Mouse (Mus musculus): Measurements from ENCODE around the gene Tspear. TPM values are rescaled to one million over a fixed set of nuclear protein-coding genes. Genes with fewer than 3 reads are reported as not detected.

Gene Tspear
- total RNA-seq, 2 experiments from 2014 or later, result 4.1 to 4.3 TPM

GRCm38 (mm10) chr10:77852559-77852958 lies 166.2 kb downstream of the Tspear start, which contains the start of gene Gm10318:
Gene Gm10318 (plus strand): TSS chr10:77852859.

GRCm38 (mm10) chr10:77861675-77862074 lies 175.3 kb downstream of the Tspear start, which contains the start of gene Gm3285:
Gene Gm3285 (plus strand): TSS chr10:77861975.

GRCm38 (mm10) chr10:77902211-77902893 lies 216.0 kb downstream of the Tspear start, which contains the start of gene Lrrc3:
Gene Lrrc3 (minus strand): TSS chr10:77902536.

Other genes starting within 250 kb of the Tspear start
- 10 to 100 TPM; 25.9 to 27.2 TPM for gene Fam207a, start 170.8 kb upstream of the Tspear start, total RNA-seq (2023)
- gene Itgb2, start 156.3 kb upstream of the Tspear start, total RNA-seq (2023), result 10 to 100 TPM; 80.7 to 82.3 TPM
- 10 to 100 TPM; 80.4 to 90.8 TPM for gene Pttg1ip, start 104.8 kb upstream of the Tspear start, total RNA-seq (2023)
- 10 to 100 TPM; 54.1 to 62.0 TPM for gene Sumo3, start 80.5 kb upstream of the Tspear start, total RNA-seq (2023)
- not detected for gene Gm49325, start 80.4 kb upstream of the Tspear start, total RNA-seq (2023)
- 10 to 100 TPM; 33.4 to 47.6 TPM for gene Ube2g2, start 64.3 kb upstream of the Tspear start, total RNA-seq (2023)
- not detected for gene Gm19402, start 4.2 kb downstream of the Tspear start, total RNA-seq (2023)
- gene Gm9508, start 10.7 kb downstream of the Tspear start, total RNA-seq (2023), result not detected
- not detected for gene Gm10272, start 20.1 kb downstream of the Tspear start, total RNA-seq (2023)
- gene Gm10024, start 24.9 kb downstream of the Tspear start, total RNA-seq (2023), result not detected
- gene Gm10142, start 29.2 kb downstream of the Tspear start, total RNA-seq (2023), result not detected
- gene Krtap12-1, start 34.0 kb downstream of the Tspear start, total RNA-seq (2023), result not detected
- not detected for gene Gm10100, start 39.9 kb downstream of the Tspear start, total RNA-seq (2023)
- gene Gm18596, start 56.1 kb downstream of the Tspear start, total RNA-seq (2023), result not detected
- gene Gm9736, start 64.8 kb downstream of the Tspear start, total RNA-seq (2023), result not detected
- gene Gm3233, start 73.1 kb downstream of the Tspear start, total RNA-seq (2023), result not detected
- gene Gm3238, start 84.8 kb downstream of the Tspear start, total RNA-seq (2023), result not detected
- not detected for gene Gm7138, start 90.4 kb downstream of the Tspear start, total RNA-seq (2023)
- not detected for gene Gm3250, start 96.0 kb downstream of the Tspear start, total RNA-seq (2023)
- gene Gm7137, start 101.6 kb downstream of the Tspear start, total RNA-seq (2023), result not detected
- gene Gm9639, start 108.5 kb downstream of the Tspear start, total RNA-seq (2023), result not detected
- not detected for gene Gm19668, start 112.6 kb downstream of the Tspear start, total RNA-seq (2023)
- gene Gm9507, start 125.3 kb downstream of the Tspear start, total RNA-seq (2023), result not detected
- not detected for gene Gm2696, start 128.1 kb downstream of the Tspear start, total RNA-seq (2023)
- not detected for gene Krtap10-4, start 140.5 kb downstream of the Tspear start, total RNA-seq (2023)
- gene Krtap10-10, start 149.4 kb downstream of the Tspear start, total RNA-seq (2023), result not detected
- gene Gm36176, start 160.2 kb downstream of the Tspear start, total RNA-seq (2023), result not detected
- gene Gm10318, start 166.3 kb downstream of the Tspear start, total RNA-seq (2023), result not detected
- gene Gm3285, start 175.4 kb downstream of the Tspear start, total RNA-seq (2023), result not detected
- under 1 TPM in 1 of 2 experiments, not detected in 1; 0.20 TPM for gene Lrrc3, start 216.0 kb downstream of the Tspear start, total RNA-seq (2023)

All from B cell, adult 67 days (primary cell).